ENCODE assay signal across 8 mouse cellular contexts in the genomic region with DNA sequence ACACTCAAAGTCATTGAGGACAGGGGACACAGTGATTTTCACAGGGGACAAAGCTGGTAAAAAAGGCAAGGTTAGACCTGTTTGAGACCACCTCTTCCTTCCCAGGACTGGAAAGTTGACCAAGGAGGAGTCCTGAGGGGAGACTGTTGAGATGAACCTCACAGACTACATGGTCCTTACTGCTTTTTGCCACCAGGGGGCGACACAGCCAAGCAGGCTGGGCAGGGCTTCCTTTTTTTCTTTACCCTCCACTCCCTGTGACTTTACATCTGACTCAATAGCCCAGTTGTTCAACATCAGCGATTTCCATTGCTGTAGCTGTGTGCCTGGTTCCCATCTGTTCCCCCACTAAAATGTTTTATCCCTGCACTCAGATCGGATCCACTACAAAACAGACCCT. TPM values are rescaled to one million over a fixed set of nuclear protein-coding genes. Genes with fewer than 3 reads are reported as not detected.
DNase-seq lines count a peak whose midpoint lies in the region; ATAC-seq and TF ChIP-seq lines count a peak whose summit lies in the region.

No protein-coding gene starts in this region.

- ATAC-seq in G1E (ENCODE audit: extremely low read depth, insufficient number of reproducible peaks, low FRiP score, poor library complexity, severe bottlenecking): no peak
- ATAC-seq in lung, postnatal 0 days: peak; percentile 62
- no peak for ATAC-seq in activated CD4-positive, CD25-positive, alpha-beta regulatory T cell, adult 4 months

- no peak overlapping the region for H3K9ac ChIP-seq in lung, postnatal 0 days (replicated peaks; ENCODE audit: low read depth)

- H3K4me3 ChIP-seq in G1E (ENCODE audit: low read depth, low read length): no peak overlapping the region
- no peak overlapping the region for H3K4me3 ChIP-seq in lung, postnatal 0 days (ENCODE audit: low read depth, low read length)

- peaks cover 3% of the 10 kb centered on the region for H3K4me1 ChIP-seq in G1E (ENCODE audit: insufficient read depth, low read depth, low read length)
- no peaks in the 10 kb centered on the region for H3K4me1 ChIP-seq in lung, postnatal 0 days (ENCODE audit: insufficient read depth, low read depth, low read length)

- no peaks in the 10 kb centered on the region for H3K9me3 ChIP-seq in G1E (replicated peaks)
- H3K9me3 ChIP-seq in lung, postnatal 0 days (ENCODE audit: low read length): no peaks in the 10 kb centered on the region

- TF ChIP-seq EP300 in lung, postnatal 0 days (IDR thresholded peaks at IDR 0.05): no peak

- no peak overlapping the region for H3K4me2 ChIP-seq in lung, postnatal 0 days (replicated peaks; ENCODE audit: low read depth, low read length)

- peaks cover 18% of the 10 kb centered on the region for H3K27me3 ChIP-seq in G1E (ENCODE audit: insufficient read depth, low read length)
- H3K27me3 ChIP-seq in lung, postnatal 0 days (replicated peaks; ENCODE audit: insufficient read depth, low read length): no peaks in the 10 kb centered on the region

- H3K27ac ChIP-seq in lung, postnatal 0 days (ENCODE audit: low read length): no peak overlapping the region

- no peaks in the 10 kb centered on the region for H3K36me3 ChIP-seq in G1E (replicated peaks)
- no peaks in the 10 kb centered on the region for H3K36me3 ChIP-seq in lung, postnatal 0 days (ENCODE audit: insufficient read depth, low read length)

- peak; percentile 87 to 88 for DNase-seq in B cell, adult 2 months
- peak; percentile 54 for DNase-seq in G1E (ENCODE audit: low spot score)
- peak; percentile 82 for DNase-seq in cerebellum, adult 8-10 months
- peak; percentile 75 for DNase-seq in gastrocnemius, postnatal 14 days
- peak; percentile 67 to 90 for DNase-seq in kidney, postnatal 36 days
- peak; percentile 91 for DNase-seq in lung, postnatal 0 days (ENCODE audit: low spot score)
- peak; percentile 62 for DNase-seq in skeletal muscle tissue, adult 2 months (ENCODE audit: low read depth, low spot score)

- intact Hi-C loops in gastrocnemius, postnatal 14 days (cut with DNase I; ENCODE audit: low total_unique reads): loop anchor here (5.0 kb wide), 2 partner anchors 35 to 165 kb away; no protein-coding TSS in a partner anchor

- 14% methylated on average over 3 of the region's 3 CpGs for WGBS in lung, postnatal 0 days

- TF ChIP-seq CTCF in G1E (IDR thresholded peaks at IDR 0.05; ENCODE audit: low read depth, low read length): peak; percentile 95
- TF ChIP-seq CTCF in lung, postnatal 0 days (IDR thresholded peaks at IDR 0.05): peak; percentile 95

RNA-seq across cellular contexts. Expression of a gene that starts 7.2 kb away (rescaled TPM):
- total RNA-seq in G1E (2014; fragmentation: Nextera tagmentation): not detected in 2 replicates
- total RNA-seq in G1E (2017): 0.22 TPM in 1 of 2 replicates, not detected in the other
- not detected in 2 replicates for polyA plus RNA-seq in G1E (2012)
- under 1 TPM; 0.24 to 0.39 TPM for total RNA-seq in gastrocnemius, postnatal 14 days (2021)
- polyA plus RNA-seq in lung, postnatal 0 days (2015; fragmentation: Nextera tagmentation; extraction: Ambion mirVana): 46.7 and 46.9 TPM in 2 replicates
- not detected for polyA plus RNA-seq in activated CD4-positive, CD25-positive, alpha-beta regulatory T cell, adult 4 months (2017; shearing (Covaris generic))

RNA-seq across cellular contexts. Expression of a gene that starts 36.0 kb away (rescaled TPM):
- total RNA-seq in G1E (2014; fragmentation: Nextera tagmentation) (5.0 and 5.6 TPM in 2 replicates), G1E (2017) (1.3 and 2.8 TPM in 2 replicates)
- polyA plus RNA-seq in G1E (2012): not detected in 2 replicates
- under 1 TPM in 1 of 2 experiments, not detected in 1; 0.53 TPM for total RNA-seq in gastrocnemius, postnatal 14 days (2021)
- 2.0 and 2.4 TPM in 2 replicates for polyA plus RNA-seq in lung, postnatal 0 days (2015; fragmentation: Nextera tagmentation; extraction: Ambion mirVana)
- polyA plus RNA-seq in activated CD4-positive, CD25-positive, alpha-beta regulatory T cell, adult 4 months (2017; shearing (Covaris generic)): 1 to 10 TPM; 4.1 to 7.7 TPM

RNA-seq across cellular contexts. Expression of a gene that starts 39.0 kb away (rescaled TPM):
- total RNA-seq in G1E (2014; fragmentation: Nextera tagmentation) (62.4 and 87.3 TPM in 2 replicates), G1E (2017) (3.4 and 5.7 TPM in 2 replicates)
- polyA plus RNA-seq in G1E (2012): 29.1 and 30.9 TPM in 2 replicates
- 10 to 100 TPM; 14.5 to 15.0 TPM for total RNA-seq in gastrocnemius, postnatal 14 days (2021)
- 6.0 and 6.2 TPM in 2 replicates for polyA plus RNA-seq in lung, postnatal 0 days (2015; fragmentation: Nextera tagmentation; extraction: Ambion mirVana)
- 1 to 10 TPM; 2.4 to 5.5 TPM for polyA plus RNA-seq in activated CD4-positive, CD25-positive, alpha-beta regulatory T cell, adult 4 months (2017; shearing (Covaris generic))

Comparison
In these comparisons a context has a peak if more than half of its experiments do, and no peak if none do; other contexts are left out.
1. RNA of a gene that starts 7.2 kb away (polyA plus RNA-seq): 46.7 to 46.9 TPM in lung, postnatal 0 days; not detected in activated CD4-positive, CD25-positive, alpha-beta regulatory T cell, adult 4 months and not detected in G1E; every median in the first group is over 10 times any median in the second.
2. Peak in every context shown above with its lines, with median percentiles within 50 percentile points of each other: DNase-seq.